Mouse (Mus musculus) testis, adult 2 months (tissue): Measurements from ENCODE around the gene Sema6b.

Experiments
- CTCF ChIP-seq: fragments of 200-500 bp; IDR thresholded peaks from 2 replicates; pipeline ENCODE4 v1.5.1; 2012; ENCODE audit warnings: low read depth, mild to moderate bottlenecking, inconsistent platforms, low read length, moderate library complexity; ENCODE audit not compliant: control insufficient read depth, insufficient read depth, insufficient replicate concordance
- POLR2A ChIP-seq: fragments of 200-500 bp; IDR thresholded peaks from 2 replicates; pipeline ENCODE4 v1.6.1; 2012; ENCODE audit warnings: low read depth, mild to moderate bottlenecking, inconsistent platforms, low read length, moderate library complexity; ENCODE audit not compliant: control insufficient read depth

GRCm38 (mm10) chr17:56107736-56108135, 32.4 kb downstream of the Sema6b start:
- TF ChIP-seq POLR2A (no peak), CTCF (no peak)
